In the genomic region with DNA sequence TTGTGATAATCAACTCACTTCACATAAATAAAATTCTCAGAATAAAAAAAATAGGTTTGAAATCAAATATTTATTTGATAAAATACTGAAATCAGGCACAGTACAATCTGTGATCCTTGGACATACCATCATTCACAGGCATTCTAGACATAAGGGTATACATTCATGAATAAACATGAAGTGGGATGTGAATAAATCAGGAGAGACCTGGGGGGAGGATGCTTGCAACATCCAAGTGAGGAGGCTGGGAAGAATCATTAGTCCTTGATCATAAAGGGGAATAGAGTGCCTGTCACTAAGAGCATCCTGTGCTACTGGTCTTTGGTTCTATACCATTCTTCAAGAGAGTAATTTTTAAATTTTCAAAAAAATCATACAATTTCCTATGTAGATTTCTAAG, we compare ENCODE assay signal across 23 mouse cellular contexts.
DNase-seq lines count a peak whose midpoint lies in the region; ATAC-seq and TF ChIP-seq lines count a peak whose summit lies in the region.
"Had no signal": no experiment of that assay in that cellular context is flagged by ENCODE, and none has a peak within 500 bp of the region (broad histone marks: within the 10 kb centered on the region; RNA-seq: fewer than 3 reads in every experiment).

No protein-coding gene starts in this region.

- H3K27ac ChIP-seq in hindbrain, embryonic 12.5 days: no peak overlapping the region
- no peak overlapping the region for H3K27ac ChIP-seq in hindbrain, embryonic 13.5 days
- H3K27ac ChIP-seq in midbrain, embryonic 14.5 days (replicated peaks; ENCODE audit: low read depth, low read length): no peak overlapping the region
- H3K27ac ChIP-seq in midbrain, embryonic 15.5 days: no peak overlapping the region
- H3K27ac ChIP-seq: forebrain, embryonic 10.5 days; forebrain, embryonic 15.5 days; heart, embryonic 15.5 days; hindbrain, embryonic 10.5 days had no signal

- peak; percentile 18 for DNase-seq in midbrain, embryonic 14.5 days
- peak; percentile 31 for DNase-seq in brain, embryonic 14.5 days (ENCODE audit: low read depth)
- no peak for DNase-seq in cerebellum, postnatal 10 days
- DNase-seq: adrenal gland, adult 2 months; adrenal gland, postnatal 14 days; cerebellum, adult 11-12 months; cerebellum, adult 8-10 months; cerebellum, postnatal 14 days; gastrocnemius, postnatal 25 days; heart, adult 18-20 months; heart, postnatal 10 days; heart, postnatal 36 days had no signal

- no peak overlapping the region for H3K4me2 ChIP-seq in hindbrain, embryonic 12.5 days (replicated peaks)
- H3K4me2 ChIP-seq in hindbrain, embryonic 13.5 days: no peak overlapping the region
- no peak overlapping the region for H3K4me2 ChIP-seq in midbrain, embryonic 14.5 days (ENCODE audit: low read length)
- no peak overlapping the region for H3K4me2 ChIP-seq in midbrain, embryonic 15.5 days
- H3K4me2 ChIP-seq: forebrain, embryonic 15.5 days; heart, embryonic 12.5 days; heart, embryonic 15.5 days had no signal

- H3K36me3 ChIP-seq in hindbrain, embryonic 12.5 days: no peaks in the 10 kb centered on the region
- H3K36me3 ChIP-seq in hindbrain, embryonic 13.5 days: no peaks in the 10 kb centered on the region
- H3K36me3 ChIP-seq in midbrain, embryonic 14.5 days (ENCODE audit: control insufficient read depth, insufficient read depth, low read length): no peaks in the 10 kb centered on the region
- no peaks in the 10 kb centered on the region for H3K36me3 ChIP-seq in midbrain, embryonic 15.5 days (replicated peaks)
- H3K36me3 ChIP-seq: forebrain, embryonic 10.5 days; forebrain, embryonic 15.5 days; heart, embryonic 12.5 days; heart, embryonic 15.5 days; hindbrain, embryonic 10.5 days had no signal

- H3K4me3 ChIP-seq in hindbrain, embryonic 12.5 days: no peak overlapping the region
- H3K4me3 ChIP-seq in hindbrain, embryonic 13.5 days: no peak overlapping the region
- no peak overlapping the region for H3K4me3 ChIP-seq in midbrain, embryonic 14.5 days (replicated peaks; ENCODE audit: low read depth, low read length)
- H3K4me3 ChIP-seq in midbrain, embryonic 15.5 days: no peak overlapping the region
- H3K4me3 ChIP-seq: forebrain, embryonic 10.5 days; forebrain, embryonic 15.5 days; heart, embryonic 12.5 days; heart, embryonic 15.5 days; hindbrain, embryonic 10.5 days had no signal

- H3K4me1 ChIP-seq in hindbrain, embryonic 12.5 days: no peaks in the 10 kb centered on the region
- H3K4me1 ChIP-seq in hindbrain, embryonic 13.5 days (replicated peaks): no peaks in the 10 kb centered on the region
- no peaks in the 10 kb centered on the region for H3K4me1 ChIP-seq in midbrain, embryonic 14.5 days (ENCODE audit: control insufficient read depth, insufficient read depth, low read length)
- H3K4me1 ChIP-seq in midbrain, embryonic 15.5 days: no peaks in the 10 kb centered on the region
- H3K4me1 ChIP-seq: forebrain, embryonic 10.5 days; forebrain, embryonic 15.5 days; heart, embryonic 12.5 days; heart, embryonic 15.5 days; hindbrain, embryonic 10.5 days had no signal

- TF ChIP-seq CTCF in brain, embryonic 14.5 days (IDR thresholded peaks at IDR 0.05; ENCODE audit: borderline replicate concordance, extremely low read depth, insufficient read depth, insufficient read length): no peak

- no peaks in the 10 kb centered on the region for H3K27me3 ChIP-seq in hindbrain, embryonic 12.5 days
- no peaks in the 10 kb centered on the region for H3K27me3 ChIP-seq in hindbrain, embryonic 13.5 days
- no peaks in the 10 kb centered on the region for H3K27me3 ChIP-seq in midbrain, embryonic 14.5 days (ENCODE audit: control insufficient read depth, insufficient read depth, low read length)
- H3K27me3 ChIP-seq in midbrain, embryonic 15.5 days (replicated peaks): no peaks in the 10 kb centered on the region
- H3K27me3 ChIP-seq: forebrain, embryonic 15.5 days; heart, embryonic 12.5 days; heart, embryonic 15.5 days had no signal

- no peak overlapping the region for H3K9ac ChIP-seq in hindbrain, embryonic 12.5 days
- H3K9ac ChIP-seq in hindbrain, embryonic 13.5 days: no peak overlapping the region
- H3K9ac ChIP-seq in midbrain, embryonic 14.5 days (replicated peaks; ENCODE audit: low read length): no peak overlapping the region
- no peak overlapping the region for H3K9ac ChIP-seq in midbrain, embryonic 15.5 days
- H3K9ac ChIP-seq: forebrain, embryonic 15.5 days; heart, embryonic 12.5 days; heart, embryonic 15.5 days had no signal

- TF ChIP-seq POLR2A in brain, embryonic 14.5 days (IDR thresholded peaks at IDR 0.05; ENCODE audit: borderline replicate concordance, extremely low read depth, insufficient read depth, insufficient read length, poor library complexity, severe bottlenecking): no peak

- 0 out of 2 replicates have a peak, but pooled peaks have one; percentile 26 for ATAC-seq in hindbrain, embryonic 12.5 days (ENCODE audit: low FRiP score)
- no peak for ATAC-seq in hindbrain, embryonic 13.5 days (ENCODE audit: low FRiP score)
- ATAC-seq in midbrain, embryonic 14.5 days (ENCODE audit: low FRiP score, low TSS enrichment): no peak
- ATAC-seq in midbrain, embryonic 15.5 days (replicated peaks): no peak
- ATAC-seq: CD4-positive, CD25-positive, alpha-beta regulatory T cell, adult 4 months; forebrain, embryonic 15.5 days; hindbrain, embryonic 16.5 days; inflammation-experienced regulatory T-cells, adult 6 months had no signal

- no peaks in the 10 kb centered on the region for H3K9me3 ChIP-seq in hindbrain, embryonic 12.5 days (replicated peaks)
- H3K9me3 ChIP-seq in hindbrain, embryonic 13.5 days: 0 out of 2 replicates have a peak, but pooled peaks cover 5% of the 10 kb centered on the region
- no peaks in the 10 kb centered on the region for H3K9me3 ChIP-seq in midbrain, embryonic 14.5 days (ENCODE audit: control insufficient read depth, low read length)
- H3K9me3 ChIP-seq in midbrain, embryonic 15.5 days: no peaks in the 10 kb centered on the region
- H3K9me3 ChIP-seq: forebrain, embryonic 10.5 days; forebrain, embryonic 15.5 days; heart, embryonic 12.5 days; heart, embryonic 15.5 days; hindbrain, embryonic 10.5 days had no signal

Comparison
In these comparisons a context has a peak if more than half of its experiments do, and no peak if none do; other contexts are left out.
1. DNase-seq: peak in midbrain, embryonic 14.5 days (single experiment) and brain, embryonic 14.5 days (single experiment); none in cerebellum, postnatal 10 days (0 of 2).